Mouse (Mus musculus) cerebellum, adult 11 months (tissue): ENCODE data around the gene Rusc2.
A peak's percentile ranks its signal among the peaks of the same experiment; 100 is the strongest.

Experiments used
- DNase-seq: peaks from one replicate; pipeline ENCODE4 v3.0.0; 2022

The Rusc2 gene

GRCm38 (mm10) chr4:43418450-43418849 is 36.7 kb downstream of the Rusc2 start:
- DNase-seq: no peak

DNA sequence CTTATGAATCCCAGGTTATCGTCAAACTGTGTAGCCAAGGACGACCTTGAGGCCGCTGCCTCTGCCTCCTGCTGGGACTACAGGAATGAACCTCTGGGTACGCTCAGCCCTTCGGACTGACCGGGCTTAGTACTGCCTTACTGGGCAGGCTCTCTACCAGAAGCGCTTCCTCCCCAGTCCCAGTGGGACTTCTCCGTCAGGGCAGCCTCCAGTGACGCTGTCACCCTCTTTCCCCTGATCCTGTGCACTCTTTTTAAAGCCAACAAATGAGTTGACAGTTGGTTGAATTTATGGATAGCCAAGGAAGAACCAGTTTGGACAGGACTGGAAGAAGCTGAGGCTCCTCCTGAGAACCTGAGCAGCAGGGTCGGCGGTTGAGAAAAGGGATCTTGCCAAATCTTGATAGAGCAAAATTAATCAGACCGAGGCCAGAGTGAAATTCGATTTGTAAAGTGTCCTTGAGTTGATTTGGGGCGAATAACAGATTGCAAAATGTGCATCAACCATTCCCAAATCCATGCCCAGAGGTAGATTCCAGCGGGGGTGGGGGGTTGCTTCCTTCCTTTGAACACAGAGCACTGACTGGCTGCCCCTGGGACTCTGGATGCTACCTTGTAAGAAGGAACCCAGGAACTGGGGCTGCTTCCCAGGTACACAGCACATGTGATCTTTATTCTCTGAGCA is 37.3 kb downstream of the Rusc2 start:
- DNase-seq: no peak

DNA sequence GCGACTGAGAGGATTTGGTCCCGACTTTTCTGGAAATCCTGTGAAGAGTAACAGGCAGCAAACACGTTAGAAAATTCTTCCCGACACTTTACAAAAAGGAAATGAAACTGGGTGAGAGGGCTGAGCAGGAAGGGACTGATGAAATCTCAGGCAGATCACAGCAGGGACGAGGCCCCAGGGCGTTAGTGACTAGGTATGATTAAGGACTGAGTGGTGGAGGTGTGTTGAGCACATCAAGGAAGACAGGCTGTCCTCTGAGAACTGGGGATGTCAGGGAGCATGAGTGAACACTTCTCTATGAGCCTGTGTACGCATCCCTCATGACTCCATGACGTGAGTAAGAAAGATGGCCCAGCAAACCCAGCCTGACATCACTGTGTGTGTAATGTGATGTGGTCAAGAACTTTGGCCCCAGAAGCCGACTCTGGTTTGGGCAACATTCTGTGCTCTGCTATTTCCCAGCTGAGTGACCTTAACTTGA is 38.1 kb downstream of the Rusc2 start:
- no peak for DNase-seq

- peak; percentile 59 for DNase-seq
Observed at GRCm38 (mm10) chr4:43420305-43420704, 38.5 kb downstream of the Rusc2 start.

DNA sequence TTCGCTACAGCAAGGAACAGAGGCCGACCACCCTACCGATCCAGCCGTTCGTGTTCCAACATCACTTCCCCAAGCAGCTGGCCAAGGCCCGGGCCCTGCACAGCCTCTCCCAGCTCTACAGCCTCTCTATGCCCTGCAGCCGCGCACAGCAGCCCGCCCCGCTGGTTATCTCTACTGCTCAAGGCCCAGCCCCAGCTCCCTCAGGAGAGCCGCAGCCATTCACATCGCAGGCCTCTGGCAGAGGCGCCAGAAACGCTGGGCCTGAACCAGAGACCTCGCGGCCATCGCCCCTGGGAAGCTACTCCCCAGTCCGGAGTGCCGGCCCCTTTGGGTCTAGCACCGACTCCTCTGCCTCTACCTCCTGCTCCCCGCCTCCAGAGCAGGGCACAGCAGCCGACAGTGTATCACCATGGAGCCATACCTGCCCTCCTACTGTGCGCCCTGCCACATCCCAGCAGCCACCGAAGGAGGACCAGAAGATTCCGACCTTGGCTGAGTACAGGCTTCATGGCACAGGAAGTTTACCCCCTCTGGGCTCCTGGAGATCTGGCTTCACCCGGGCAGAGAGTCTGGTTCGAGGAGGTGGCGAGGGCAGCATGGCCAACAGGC is 40.0 kb downstream of the Rusc2 start:
- no peak for DNase-seq

- no peak for DNase-seq
Observed at GRCm38 (mm10) chr4:43423267-43423934, 41.6 kb downstream of the Rusc2 start.

GRCm38 (mm10) chr4:43424072-43424471 is 42.3 kb downstream of the Rusc2 start:
- no peak for DNase-seq

DNA sequence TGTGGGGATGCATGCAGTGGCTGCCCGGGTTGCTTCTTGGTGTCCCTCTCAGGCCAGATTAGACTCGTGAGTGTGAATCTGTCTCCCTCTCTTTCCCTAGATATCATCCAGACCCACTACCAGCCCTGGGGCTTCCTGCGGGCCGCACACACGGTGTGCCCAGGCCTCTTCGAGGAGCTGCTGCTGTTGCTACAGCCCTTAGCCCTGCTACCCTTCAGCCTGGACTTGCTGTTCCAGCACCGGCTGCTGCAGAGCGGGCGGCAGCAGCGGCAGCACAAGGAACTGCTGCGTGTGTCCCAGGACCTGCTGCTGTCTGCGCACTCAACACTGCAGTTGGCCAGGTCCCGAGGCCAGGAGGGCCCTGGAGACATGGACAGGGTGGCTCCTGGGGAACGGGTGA is 43.4 kb downstream of the Rusc2 start:
- DNase-seq: no peak

DNA sequence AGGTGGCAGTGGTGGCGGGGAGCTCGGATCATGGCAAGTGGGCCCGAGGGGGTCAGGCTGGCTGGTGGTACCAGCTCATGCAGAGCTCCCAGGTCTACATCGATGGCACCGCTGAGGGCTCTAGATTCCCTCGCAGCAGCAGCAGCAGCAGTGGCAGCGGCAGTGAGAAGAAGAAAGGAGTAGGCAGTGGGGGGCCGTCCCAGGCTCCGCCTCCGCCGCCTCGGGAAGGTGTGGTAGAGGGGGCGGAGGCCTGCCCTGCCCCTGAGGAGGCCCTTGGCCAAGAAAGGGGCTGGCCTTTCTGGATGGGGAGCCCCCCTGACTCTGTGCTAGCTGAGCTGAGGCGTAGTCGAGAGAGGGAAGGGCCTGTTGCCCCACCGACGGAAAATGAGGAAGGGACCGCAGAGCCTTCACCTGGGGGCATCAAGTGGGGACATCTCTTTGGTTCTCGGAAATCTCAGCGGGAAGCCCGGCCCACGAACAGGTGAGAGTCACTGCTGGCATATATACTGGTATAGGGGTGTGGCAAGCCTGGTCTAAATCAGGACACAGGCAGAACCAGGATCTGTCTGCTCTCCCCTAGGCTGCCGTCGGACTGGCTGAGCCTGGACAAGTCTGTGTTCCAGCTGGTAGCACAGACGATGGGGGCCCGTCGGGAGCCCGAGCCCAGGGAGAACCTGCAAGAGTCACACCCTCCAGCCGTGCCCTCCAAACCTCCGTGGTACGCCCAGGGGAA is 44.0 kb downstream of the Rusc2 start:
- no peak for DNase-seq

GRCm38 (mm10) chr4:43426487-43426886 is 44.7 kb downstream of the Rusc2 start:
- DNase-seq: no peak

- DNase-seq: no peak
Observed at GRCm38 (mm10) chr4:43427501-43428179, 45.9 kb downstream of the Rusc2 start.

DNA sequence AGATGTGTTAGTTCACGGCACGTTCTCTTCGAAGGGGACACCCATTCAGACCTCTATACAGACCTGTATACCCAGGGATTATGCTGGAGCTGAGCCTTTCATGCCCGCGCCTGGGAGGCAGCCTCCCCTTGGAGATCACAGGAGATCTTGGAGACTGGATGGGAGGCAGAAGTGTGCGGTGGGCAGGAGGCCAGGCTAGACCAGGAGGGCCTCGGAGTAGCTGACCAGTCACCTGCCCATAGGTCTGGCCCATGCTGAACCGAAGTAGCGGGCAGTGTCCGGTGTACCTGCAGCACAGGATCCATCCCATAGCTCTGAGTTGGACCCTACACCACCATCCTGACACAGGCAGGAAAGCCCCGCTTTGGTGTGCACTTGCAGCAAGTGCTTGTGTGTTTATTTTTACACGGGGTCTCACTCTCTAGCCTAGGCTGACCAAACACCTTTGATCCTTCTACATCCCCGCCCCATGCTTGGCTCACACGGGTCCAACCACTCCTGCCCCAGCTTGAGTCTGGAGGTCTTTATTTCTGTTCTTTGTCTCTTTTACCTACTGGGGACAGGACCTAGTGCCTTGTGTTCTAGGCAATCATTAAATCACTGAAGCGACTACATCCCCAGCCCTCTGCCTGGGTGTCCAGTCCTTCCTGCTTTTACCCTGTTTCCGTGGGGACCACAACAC is 46.5 kb downstream of the Rusc2 start:
- DNase-seq: no peak

GRCm38 (mm10) chr4:43428946-43429345 is 47.2 kb downstream of the Rusc2 start, which contains the start of gene Fam166b:
Fam166b (minus strand) TSS chr4:43429134.
- no peak for DNase-seq

GRCm38 (mm10) chr4:43431690-43432089 is 49.9 kb downstream of the Rusc2 start:
- DNase-seq: peak; percentile 78

DNA sequence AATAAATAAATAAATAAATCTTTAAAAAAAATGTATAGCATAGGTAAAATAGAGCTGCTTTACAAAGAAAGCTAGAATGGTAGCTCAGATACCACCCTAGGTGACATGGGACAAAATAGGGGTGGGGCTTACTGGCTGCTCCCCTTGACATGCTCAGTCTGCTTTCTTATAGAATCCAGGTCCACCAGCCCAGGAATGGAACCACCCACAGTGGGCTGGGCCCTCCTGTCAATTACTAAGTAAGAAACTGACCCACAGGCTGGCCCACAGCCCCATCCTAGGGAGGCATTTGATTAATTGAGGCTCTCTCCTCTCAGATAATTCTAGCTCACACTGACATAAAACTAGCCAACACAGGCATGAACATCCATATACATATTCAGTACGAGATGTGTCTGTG is 51.1 kb downstream of the Rusc2 start:
- no peak for DNase-seq

DNA sequence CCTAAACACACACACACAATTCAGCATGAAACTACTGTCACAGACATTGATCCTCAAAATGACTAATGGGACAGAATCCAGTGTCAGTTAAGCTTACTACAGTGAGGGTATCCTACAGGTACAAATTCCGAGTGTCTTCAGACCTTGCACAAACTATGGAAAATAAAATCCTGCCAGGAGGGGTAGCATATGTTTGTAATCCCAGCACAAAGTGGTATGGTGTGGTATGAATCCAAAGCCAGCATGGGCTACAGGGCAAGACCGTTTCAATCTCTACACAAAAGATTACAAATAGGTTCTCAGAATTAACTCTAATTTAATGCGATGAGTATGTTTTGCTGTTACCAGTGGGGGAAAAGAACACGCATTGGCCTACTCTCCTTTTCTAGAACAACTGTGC is 59.9 kb downstream of the Rusc2 start, which contains the start of gene Tesk1:
Gene Tesk1, plus strand, starts transcription at position 301 of the 400 bp plus-strand sequence.
- no peak for DNase-seq

GRCm38 (mm10) chr4:43442044-43442443 is 60.3 kb downstream of the Rusc2 start:
- DNase-seq: peak; percentile 99

- DNase-seq: peak; percentile 76
Observed at GRCm38 (mm10) chr4:43442456-43443361, 60.9 kb downstream of the Rusc2 start.

DNA sequence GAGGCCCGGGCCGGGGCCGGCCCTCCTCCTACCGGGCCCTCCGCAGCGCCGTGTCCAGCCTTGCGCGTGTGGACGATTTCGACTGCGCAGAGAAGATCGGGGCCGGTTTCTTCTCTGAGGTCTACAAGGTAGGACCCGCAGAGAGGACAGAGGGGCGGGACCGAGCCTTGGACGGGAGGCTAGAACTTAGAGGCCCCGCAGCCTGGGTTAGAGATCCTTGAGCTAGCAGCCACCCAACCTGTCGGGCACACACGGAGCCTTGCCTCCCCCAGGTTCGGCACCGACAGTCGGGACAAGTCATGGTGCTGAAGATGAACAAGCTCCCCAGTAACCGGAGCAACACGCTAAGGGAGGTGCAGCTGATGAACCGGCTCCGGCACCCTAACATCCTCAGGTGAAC is 61.7 kb downstream of the Rusc2 start:
- no peak for DNase-seq

- no peak for DNase-seq
Observed at GRCm38 (mm10) chr4:43447251-43447650, 65.5 kb downstream of the Rusc2 start.

- DNase-seq: no peak
Observed at GRCm38 (mm10) chr4:43448554-43448953, 66.8 kb downstream of the Rusc2 start.
